Mouse (Mus musculus) kidney, adult 2 months (tissue): ENCODE measurements around the gene Ppp1r32. TPM values are rescaled to one million over a fixed set of nuclear protein-coding genes. Genes with fewer than 3 reads are reported as not detected.

Source experiments
- DNase-seq: peaks from one replicate; pipeline ENCODE4 v3.0.0; 2021
- H3K27ac ChIP-seq: fragments of 200-500 bp; 2 replicates; pipeline ENCODE4 v1.5.1; 2012; ENCODE audit warnings: low read depth, low read length, control low read depth, inconsistent platforms; ENCODE audit not compliant: insufficient read depth
- H3K27me3 ChIP-seq: fragments of 200-500 bp; replicated peaks from 2 replicates; pipeline ENCODE4 v1.6.1; 2012; ENCODE audit warnings: mild to moderate bottlenecking, moderate library complexity, low read length, inconsistent platforms; ENCODE audit not compliant: control insufficient read depth, insufficient read depth
- H3K36me3 ChIP-seq: fragments of 200-500 bp; 2 replicates; pipeline ENCODE4 v1.6.1; 2012; ENCODE audit warnings: mild to moderate bottlenecking, moderate library complexity, low read length, inconsistent platforms; ENCODE audit not compliant: control insufficient read depth, insufficient read depth
- H3K4me1 ChIP-seq: fragments of 200-500 bp; 2 replicates; pipeline ENCODE4 v1.6.1; 2011; ENCODE audit warnings: low read length; ENCODE audit not compliant: control insufficient read depth, insufficient read depth
- H3K4me3 ChIP-seq: fragments of 200-500 bp; 2 replicates; pipeline ENCODE4 v1.5.1; 2011; ENCODE audit warnings: mild to moderate bottlenecking, low read depth, low read length, control low read depth; ENCODE audit not compliant: insufficient read depth
- CTCF ChIP-seq: fragments of 200-500 bp; conservative IDR thresholded peaks from 2 replicates; pipeline ENCODE4 v1.5.1; 2011; ENCODE audit warnings: low read depth, mild to moderate bottlenecking, control low read depth, low read length, moderate library complexity, mixed read lengths; ENCODE audit not compliant: insufficient read depth, insufficient read length
- POLR2A ChIP-seq: fragments of 200-500 bp; IDR thresholded peaks from one replicate; pipeline ENCODE4 v1.6.1; 2011; ENCODE audit warnings: low read depth, low read length, control low read depth
- WGBS: fragments of 180-500 bp; shearing (Covaris S2); methylation state at CpG from one replicate; pipeline ENCODE4 v1.1.7; 2018; 5-methylcytosine and 5-hydroxymethylcytosine counted together
- polyA plus RNA-seq: library from polyadenylated mRNA; depleted of rRNA; stranded (reverse); fragments of >200 nt; gene quantifications from 2 replicates; pipeline ENCODE4 v1.2.3, GENCODE M21; 2012; rRNA removed

Ppp1r32 gene
- polyA plus RNA-seq = 0.37 and 0.66 TPM in 2 replicates

DNA sequence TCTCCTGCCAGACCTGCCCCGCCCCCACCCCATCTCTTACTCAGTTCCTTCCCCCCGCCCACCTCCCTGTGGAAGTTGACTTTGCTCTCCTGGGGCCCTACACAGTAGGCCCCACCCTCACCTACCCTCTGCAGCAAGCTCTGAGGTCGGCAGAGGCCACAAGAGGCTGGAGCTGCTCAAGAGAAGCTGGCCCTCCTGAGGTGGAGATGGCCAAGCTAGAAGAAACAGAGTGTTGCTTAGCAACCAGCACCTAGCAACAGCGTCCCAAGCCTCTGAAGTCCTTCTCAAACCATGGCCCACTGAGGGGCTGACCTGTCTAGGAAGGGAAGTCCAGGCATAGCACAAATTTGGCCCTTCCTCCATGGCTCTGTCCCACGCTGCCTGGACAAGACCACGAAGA, at the start of gene Ppp1r32:
TSS of gene Ppp1r32 (minus strand) at position 226 of the 400 bp plus-strand sequence.
- Histone ChIP-seq H3K36me3 (no peaks in the 10 kb centered on the region), H3K27ac (no peak within 1 kb of the TSS), H3K4me1 (no peaks in the 10 kb centered on the region), H3K4me3 (no peak within 1 kb of the TSS), H3K27me3 (no peaks in the 10 kb centered on the region)
- WGBS = 48% methylated on average over 6 of the region's 6 CpGs
- TF ChIP-seq POLR2A = no peak
- TF ChIP-seq CTCF = no peak
- no peak for DNase-seq

DNA sequence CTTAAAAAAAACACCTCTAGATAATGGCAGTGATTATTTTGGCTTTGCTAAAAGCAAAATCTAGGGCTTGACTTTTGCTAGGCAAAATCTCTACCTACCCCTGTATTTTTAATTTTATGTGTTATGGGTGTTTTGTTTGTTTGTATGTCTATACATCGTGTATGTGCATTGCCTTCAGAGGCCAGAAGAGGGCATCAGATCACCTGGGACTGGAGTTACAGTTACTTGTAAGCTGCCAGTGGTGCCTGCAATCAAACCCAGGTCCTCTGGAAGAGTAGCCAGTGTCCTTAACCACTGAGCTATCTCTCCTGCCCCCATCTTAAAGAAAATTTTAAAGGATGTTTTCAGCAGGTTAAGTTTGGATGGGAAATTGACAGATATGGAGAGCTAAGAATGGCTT, 47.4 kb upstream of the Ppp1r32 start:
- no peak overlapping the region for H3K4me3 ChIP-seq
- 100% methylated on average over 1 of the region's 1 CpGs for WGBS
- no peak for DNase-seq
- H3K27ac ChIP-seq = no peak overlapping the region
- H3K36me3 ChIP-seq = peaks cover 17% of the 10 kb centered on the region
- H3K27me3 ChIP-seq = no peaks in the 10 kb centered on the region
- peak; percentile 20; the same call in 1 of the 2 replicates for TF ChIP-seq CTCF
- TF ChIP-seq POLR2A = no peak
- peaks cover 11% of the 10 kb centered on the region for H3K4me1 ChIP-seq

DNA sequence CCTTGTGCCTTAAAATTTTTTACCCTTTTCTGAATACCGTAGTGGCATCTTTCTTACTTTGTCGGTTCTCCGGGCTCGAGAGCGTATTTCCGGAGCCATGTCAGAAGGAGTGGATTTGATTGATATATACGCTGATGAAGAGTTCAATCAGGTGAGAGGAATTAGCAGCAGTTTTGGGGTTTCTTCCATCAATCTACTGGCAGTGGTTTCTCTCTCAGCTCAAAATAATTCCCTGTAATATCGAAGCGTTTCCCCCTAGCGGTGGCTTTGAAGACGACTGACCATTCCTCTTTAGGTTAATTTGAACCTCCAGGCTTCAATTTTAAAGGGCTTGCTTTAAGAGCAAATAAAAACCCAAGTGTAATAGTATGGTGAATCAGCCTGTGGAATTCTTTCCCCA, 43.2 kb upstream of the Ppp1r32 start, which contains the start of gene Sdhaf2:
TSS of gene Sdhaf2 (minus strand) at position 233 of the 400 bp plus-strand sequence.
- Histone ChIP-seq H3K27me3 (no peaks in the 10 kb centered on the region), H3K4me1 (peaks cover 18% of the 10 kb centered on the region), H3K36me3 (peaks cover 4% of the 10 kb centered on the region; the same call in 1 of the 2 replicates), H3K27ac (peak within 1 kb of the TSS; percentile 98), H3K4me3 (peak within 1 kb of the TSS; percentile 78)
- TF ChIP-seq POLR2A = no peak
- 0 out of 2 replicates have a peak, but pooled peaks have one; percentile 3 for TF ChIP-seq CTCF
- DNase-seq = no peak
- under 1% methylated on average over 11 of the region's 11 CpGs for WGBS

DNA sequence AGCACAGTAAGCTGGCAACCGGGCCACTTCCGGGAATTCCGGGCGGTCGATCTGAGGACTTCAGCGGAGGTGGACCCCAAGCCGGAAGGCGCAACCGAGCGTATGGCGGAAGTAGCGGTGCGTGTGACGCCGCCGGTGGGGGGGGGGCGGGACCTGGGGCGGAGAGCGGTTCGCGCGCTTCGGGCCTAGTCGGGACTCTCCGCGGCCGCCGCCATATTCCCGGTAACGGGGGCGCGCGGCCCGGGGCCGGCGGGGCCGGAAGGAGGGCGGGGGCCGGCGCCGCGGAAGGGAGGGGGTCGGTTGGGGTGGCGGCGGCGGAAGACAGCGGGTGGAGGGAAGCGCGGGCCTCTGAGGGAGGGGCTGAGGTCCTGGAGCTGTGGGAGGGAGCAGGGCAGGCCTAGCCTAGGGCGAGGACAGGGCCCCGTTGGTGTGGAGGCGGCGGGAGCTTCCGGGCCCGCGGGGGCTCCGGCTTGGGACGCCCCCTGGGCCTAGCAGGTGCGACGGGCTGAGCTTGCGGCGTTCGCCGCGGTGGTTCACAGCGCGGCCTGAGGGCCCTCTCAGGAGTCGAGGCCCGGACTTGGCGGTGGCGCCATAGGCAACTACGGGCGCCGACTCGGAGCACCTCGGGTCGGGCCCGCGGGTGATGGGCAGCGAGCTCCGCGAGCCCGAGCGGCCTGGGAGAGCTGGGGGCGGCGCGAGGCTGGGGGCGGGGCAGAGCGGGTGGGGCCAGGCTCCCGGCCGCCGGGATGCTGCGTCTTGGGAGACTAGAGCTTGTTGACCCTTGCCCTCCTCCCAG, 42.6 kb upstream of the Ppp1r32 start, which contains the start of gene Cpsf7:
TSS of gene Cpsf7 (plus strand) at position 161 of the 796 bp plus-strand sequence.
- peaks cover 2% of the 10 kb centered on the region; the same call in 1 of the 2 replicates for H3K36me3 ChIP-seq
- no peak for TF ChIP-seq CTCF
- peak; percentile 7 for TF ChIP-seq POLR2A
- peak within 1 kb of the TSS; percentile 78 for H3K4me3 ChIP-seq
- peak; percentile 96 for DNase-seq
- H3K27ac ChIP-seq = peak within 1 kb of the TSS; percentile 98
- WGBS = under 1% methylated on average over 76 of the region's 93 CpGs
- H3K27me3 ChIP-seq = no peaks in the 10 kb centered on the region
- peaks cover 18% of the 10 kb centered on the region for H3K4me1 ChIP-seq

DNA sequence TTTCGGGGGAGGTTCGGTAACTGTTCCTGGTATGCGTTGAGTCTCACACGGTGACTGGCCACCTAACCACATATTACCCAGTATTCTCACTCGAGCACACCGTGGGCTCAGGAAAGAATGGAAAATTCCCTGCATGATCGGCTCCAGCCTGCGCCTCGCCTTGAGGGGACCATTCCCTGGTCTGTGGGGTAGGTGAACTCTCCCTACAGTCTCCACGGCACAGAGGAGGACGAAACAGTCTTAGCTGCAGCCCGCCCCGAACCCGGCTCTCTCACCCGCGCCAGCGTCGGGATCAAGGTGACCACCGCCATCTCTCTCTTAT, 42.0 kb upstream of the Ppp1r32 start:
- peaks cover 2% of the 10 kb centered on the region; the same call in 1 of the 2 replicates for H3K36me3 ChIP-seq
- H3K27ac ChIP-seq = peak overlapping the region; percentile 79
- no peak for DNase-seq
- under 1% methylated on average over 19 of the region's 19 CpGs for WGBS
- peak overlapping the region; percentile 78 for H3K4me3 ChIP-seq
- no peaks in the 10 kb centered on the region for H3K27me3 ChIP-seq
- H3K4me1 ChIP-seq = peaks cover 18% of the 10 kb centered on the region
- TF ChIP-seq POLR2A (no peak), CTCF (no peak)

DNA sequence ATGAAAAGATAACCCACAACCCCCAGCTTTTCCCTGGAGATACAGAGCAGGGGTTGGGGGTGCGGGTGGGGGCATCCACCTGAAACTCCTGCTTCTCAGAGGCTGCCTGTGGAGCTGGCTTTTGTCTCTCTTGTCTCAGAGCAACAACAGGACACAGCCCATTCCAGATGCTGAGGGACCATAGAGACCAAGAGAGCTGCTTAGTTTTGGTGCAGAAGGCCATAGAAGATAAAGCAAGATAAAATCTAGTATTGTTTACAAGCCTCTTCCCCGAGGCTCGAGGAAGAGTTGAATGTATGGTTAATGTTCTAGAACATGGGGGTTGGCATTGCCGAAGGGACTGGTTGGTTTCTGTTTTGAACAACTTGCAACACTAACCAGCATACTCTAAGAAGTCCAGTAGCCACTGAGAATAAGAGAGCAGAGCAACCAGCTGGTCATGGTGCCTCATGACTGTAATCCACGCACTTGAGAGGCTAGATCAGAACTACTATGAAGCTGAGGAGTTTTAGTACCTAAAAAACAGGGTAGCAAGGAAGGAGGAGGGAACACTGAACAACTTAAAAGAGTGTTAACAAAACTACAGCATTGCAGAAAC, 40.9 kb upstream of the Ppp1r32 start:
- WGBS = 58% methylated on average over 5 of the region's 5 CpGs
- peaks cover 2% of the 10 kb centered on the region; the same call in 1 of the 2 replicates for H3K36me3 ChIP-seq
- DNase-seq = no peak
- no peak for TF ChIP-seq CTCF
- TF ChIP-seq POLR2A = no peak
- H3K27ac ChIP-seq = no peak overlapping the region
- H3K4me1 ChIP-seq = peaks cover 18% of the 10 kb centered on the region
- no peaks in the 10 kb centered on the region for H3K27me3 ChIP-seq
- no peak overlapping the region for H3K4me3 ChIP-seq

DNA sequence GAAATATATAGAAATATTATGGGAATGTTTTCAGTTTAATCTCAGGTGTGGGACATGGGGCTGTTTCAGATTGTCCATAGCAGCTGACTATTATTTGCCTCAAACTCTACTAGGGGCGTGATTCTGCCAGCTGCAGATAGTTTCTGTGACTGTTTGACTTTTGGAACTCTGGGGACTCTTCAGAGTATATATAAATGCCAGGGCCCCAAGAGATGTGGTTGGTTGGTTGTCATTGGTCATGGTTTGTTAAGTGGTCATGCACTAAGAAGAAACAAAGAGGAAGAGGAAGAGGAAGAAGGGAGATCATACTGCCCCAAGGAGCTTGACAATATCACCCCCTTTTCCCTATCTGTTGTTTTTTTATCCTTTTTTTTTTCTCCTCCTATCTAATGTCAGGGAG, 39.2 kb upstream of the Ppp1r32 start:
- no peaks in the 10 kb centered on the region for H3K27me3 ChIP-seq
- no peak for DNase-seq
- no peak overlapping the region for H3K4me3 ChIP-seq
- H3K4me1 ChIP-seq = peaks cover 14% of the 10 kb centered on the region
- 67% methylated on average over 1 of the region's 1 CpGs for WGBS
- H3K27ac ChIP-seq = no peak overlapping the region
- H3K36me3 ChIP-seq = peaks cover 1% of the 10 kb centered on the region; the same call in 1 of the 2 replicates
- TF ChIP-seq POLR2A (no peak), CTCF (no peak)
